Mouse (Mus musculus): Measurements from ENCODE around the gene Ubr3.

- TF ChIP-seq CTCF (IDR thresholded peaks at IDR 0.05; ENCODE audit: low read depth, low read length) (no peak), GATA2 (IDR thresholded peaks at IDR 0.05; ENCODE audit: borderline replicate concordance, low read depth, low read length) (no peak), GATA1 (IDR thresholded peaks at IDR 0.05; ENCODE audit: borderline replicate concordance, low read length) (no peak), TAL1 (conservative IDR thresholded peaks at IDR 0.05; ENCODE audit: low read depth, low read length) (no peak)
Measured at GRCm38 (mm10) chr2:69939226-69939625, 42.2 kb downstream of the Ubr3 start.
